Mouse (Mus musculus) gonadal fat pad, adult 2 months (tissue): Measurements from ENCODE around the gene Ppp1ca. TPM values are rescaled to one million over a fixed set of nuclear protein-coding genes. Genes with fewer than 3 reads are reported as not detected.

Experiments
- DNase-seq: peaks from one replicate; pipeline ENCODE4 v3.0.0-alpha.2; 2012; ENCODE audit warnings: low read depth
- polyA plus RNA-seq: library from polyadenylated mRNA; depleted of rRNA; stranded (reverse); fragments of >200 nt; gene quantifications from 2 replicates; pipeline ENCODE4 v1.2.3, GENCODE M21; 2012; rRNA removed

Ppp1ca gene
- polyA plus RNA-seq, 1 experiment: 585 TPM

- peak; percentile 58 for DNase-seq
Observed at GRCm38 (mm10) chr19:4231253-4232185, 39.7 kb downstream of the Ppp1ca start, which contains the start of gene Pold4. Gene Pold4 (plus strand): TSS chr19:4231899.

DNA sequence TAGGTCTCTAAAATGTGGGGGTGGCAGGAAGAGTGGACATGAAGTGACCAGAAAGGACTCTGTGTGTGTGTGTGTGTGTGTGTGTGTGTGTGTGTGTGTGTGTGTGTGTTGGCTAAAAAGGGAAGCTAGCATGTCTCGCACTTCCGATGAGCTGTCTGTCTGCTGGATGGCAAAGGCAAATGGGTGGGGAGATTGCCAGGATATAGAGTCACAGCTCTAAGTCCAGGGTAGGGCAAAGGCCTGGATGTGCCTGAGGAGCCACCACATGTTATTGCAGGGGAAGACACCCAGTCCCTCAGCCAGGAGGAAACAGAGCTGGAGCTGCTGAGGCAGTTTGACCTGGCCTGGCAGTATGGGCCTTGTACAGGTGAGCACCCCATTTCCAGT lies 40.3 kb downstream of the Ppp1ca start:
- no peak for DNase-seq

GRCm38 (mm10) chr19:4232651-4233050 lies 40.8 kb downstream of the Ppp1ca start:
- no peak for DNase-seq

GRCm38 (mm10) chr19:4234548-4234947 lies 42.7 kb downstream of the Ppp1ca start:
- DNase-seq: peak; percentile 37

DNA sequence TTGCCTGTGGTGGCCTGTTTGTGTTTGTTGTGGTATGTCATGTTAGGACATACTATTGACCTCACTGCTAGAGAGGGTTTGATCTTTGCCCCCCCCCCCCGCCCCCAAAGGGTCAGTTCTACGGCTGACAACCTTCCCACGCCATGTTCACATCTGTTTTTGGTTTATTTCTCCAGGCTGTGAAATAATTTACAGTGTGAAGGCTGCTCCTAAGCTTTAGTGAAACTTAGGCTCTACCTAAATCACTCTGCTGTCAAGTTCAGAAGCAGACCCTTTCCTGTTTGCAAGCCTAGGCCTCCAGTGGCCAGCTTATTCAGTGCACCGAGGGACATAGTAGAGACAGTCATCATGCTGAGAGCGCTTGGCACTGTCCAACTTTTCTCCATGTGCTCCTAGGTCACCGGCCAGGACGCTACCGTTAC lies 48.4 kb downstream of the Ppp1ca start:
- no peak for DNase-seq

DNA sequence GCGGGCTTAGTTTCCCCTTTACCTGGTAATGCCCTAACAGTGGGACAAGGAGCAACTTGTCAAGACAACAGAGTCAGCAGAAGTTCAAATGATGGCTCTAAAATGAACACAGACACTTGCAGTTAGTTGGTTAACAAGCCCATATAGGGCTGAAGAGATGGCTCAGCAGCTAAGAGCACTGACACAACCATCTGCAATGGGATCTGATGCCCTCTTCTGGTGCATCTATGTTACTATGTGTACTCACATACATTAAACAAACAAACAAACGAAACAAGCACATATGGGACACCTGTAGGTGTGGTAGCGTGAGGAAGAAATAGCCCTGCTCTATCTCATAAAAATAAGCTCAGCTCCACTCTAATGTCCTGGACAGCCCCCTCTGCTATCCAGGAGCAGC lies 50.6 kb downstream of the Ppp1ca start:
- no peak for DNase-seq

- no peak for DNase-seq
Observed at GRCm38 (mm10) chr19:4244775-4245174, 52.9 kb downstream of the Ppp1ca start.

Other genes starting within 250 kb of the Ppp1ca start
- gene Aldh3b3, start 233.4 kb upstream of the Ppp1ca start, polyA plus RNA-seq: 0.51 and 0.86 TPM in 2 replicates
- 20.1 and 30.9 TPM in 2 replicates for gene Aldh3b2, start 219.7 kb upstream of the Ppp1ca start, polyA plus RNA-seq
- 45.4 and 50.9 TPM in 2 replicates for gene Acy3, start 205.5 kb upstream of the Ppp1ca start, polyA plus RNA-seq
- not detected in 2 replicates for gene Tbx10, start 199.3 kb upstream of the Ppp1ca start, polyA plus RNA-seq
- gene Nudt8, start 191.5 kb upstream of the Ppp1ca start, polyA plus RNA-seq: 10.2 and 19.7 TPM in 2 replicates
- 1.3 and 1.4 TPM in 2 replicates for gene Gm49405, start 191.4 kb upstream of the Ppp1ca start, polyA plus RNA-seq
- gene Doc2g, start 188.8 kb upstream of the Ppp1ca start, polyA plus RNA-seq: 5.5 and 6.1 TPM in 2 replicates
- 152 and 165 TPM in 2 replicates for gene Ndufv1, start 179.3 kb upstream of the Ppp1ca start, polyA plus RNA-seq
- 787 and 813 TPM in 2 replicates for gene Gstp1, start 154.1 kb upstream of the Ppp1ca start, polyA plus RNA-seq
- 14.7 and 39.9 TPM in 2 replicates for gene Gstp2, start 146.0 kb upstream of the Ppp1ca start, polyA plus RNA-seq
- gene Gstp3, start 132.5 kb upstream of the Ppp1ca start, polyA plus RNA-seq: 0.93 and 3.0 TPM in 2 replicates
- not detected in 2 replicates for gene Cabp2, start 110.5 kb upstream of the Ppp1ca start, polyA plus RNA-seq
- 162 and 208 TPM in 2 replicates for gene Cdk2ap2, start 94.9 kb upstream of the Ppp1ca start, polyA plus RNA-seq
- gene Pitpnm1, start 92.1 kb upstream of the Ppp1ca start, polyA plus RNA-seq: 68.4 and 81.9 TPM in 2 replicates
- 99.1 and 121 TPM in 2 replicates for gene Aip, start 66.2 kb upstream of the Ppp1ca start, polyA plus RNA-seq
- gene Gpr152, start 52.3 kb upstream of the Ppp1ca start, polyA plus RNA-seq: 0.20 and 0.39 TPM in 2 replicates
- gene Cabp4, start 48.0 kb upstream of the Ppp1ca start, polyA plus RNA-seq: 0.15 and 0.28 TPM in 2 replicates
- 251 and 287 TPM in 2 replicates for gene Coro1b, start 43.4 kb upstream of the Ppp1ca start, polyA plus RNA-seq
- 5.8 and 5.9 TPM in 2 replicates for gene Ptprcap, start 38.5 kb upstream of the Ppp1ca start, polyA plus RNA-seq
- gene Rps6kb2, start 28.7 kb upstream of the Ppp1ca start, polyA plus RNA-seq: 31.1 and 32.0 TPM in 2 replicates
- 8.4 and 10.0 TPM in 2 replicates for gene Carns1, start 16.6 kb upstream of the Ppp1ca start, polyA plus RNA-seq
- gene Tbc1d10c, start 781 bp upstream of the Ppp1ca start, polyA plus RNA-seq: 3.6 and 4.5 TPM in 2 replicates
- 27.3 and 31.9 TPM in 2 replicates for gene Rad9a, start 9.6 kb downstream of the Ppp1ca start, polyA plus RNA-seq
- gene Clcf1, start 22.2 kb downstream of the Ppp1ca start, polyA plus RNA-seq: 6.6 and 7.9 TPM in 2 replicates
- gene AC109138.7, start 22.3 kb downstream of the Ppp1ca start, polyA plus RNA-seq: 1.2 TPM in 1 of 2 replicates, not detected in the other
- gene Pold4, start 39.8 kb downstream of the Ppp1ca start, polyA plus RNA-seq: 111 and 164 TPM in 2 replicates
- gene Ssh3, start 77.1 kb downstream of the Ppp1ca start, polyA plus RNA-seq: 87.3 and 91.4 TPM in 2 replicates
- 12.6 and 13.7 TPM in 2 replicates for gene Ankrd13d, start 91.1 kb downstream of the Ppp1ca start, polyA plus RNA-seq
- gene Grk2, start 114.2 kb downstream of the Ppp1ca start, polyA plus RNA-seq: 74.0 and 79.1 TPM in 2 replicates
- 119 and 122 TPM in 2 replicates for gene Kdm2a, start 206.2 kb downstream of the Ppp1ca start, polyA plus RNA-seq
- gene Rhod, start 247.4 kb downstream of the Ppp1ca start, polyA plus RNA-seq: 18.6 and 26.0 TPM in 2 replicates